ENCODE assay signal across 9 mouse cellular contexts in the genomic region with DNA sequence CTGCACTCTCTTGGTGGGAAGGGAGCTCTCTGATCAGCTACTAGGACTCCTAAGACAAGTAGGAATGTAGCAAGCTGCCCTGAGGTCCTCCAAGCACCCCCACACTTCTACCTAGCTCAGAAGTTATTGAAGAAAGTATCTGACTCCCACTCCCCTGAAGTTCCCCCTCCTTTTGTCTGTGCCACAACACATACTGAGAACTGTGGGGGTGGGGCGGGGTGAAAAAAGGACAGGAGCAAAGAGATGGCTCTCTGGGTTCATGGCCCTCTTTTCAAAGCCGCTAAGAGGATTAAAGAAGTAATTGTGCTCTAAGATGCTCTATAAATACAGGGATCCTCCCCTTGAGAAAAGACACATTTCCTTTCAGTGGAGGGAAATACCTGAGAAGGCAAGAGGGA.
DNase-seq lines count a peak whose midpoint lies in the region; ATAC-seq lines count a peak whose summit lies in the region.
"Had no signal": no experiment of that assay in that cellular context is flagged by ENCODE, and none has a peak within 500 bp of the region (broad histone marks: within the 10 kb centered on the region; RNA-seq: fewer than 3 reads in every experiment).

No protein-coding gene starts in this region.

- no peak overlapping the region for H3K4me3 ChIP-seq in forebrain, embryonic 12.5 days (replicated peaks)
- H3K4me3 ChIP-seq in forebrain, embryonic 11.5 days (ENCODE audit: low read depth, low read length): no peak overlapping the region
- no peak overlapping the region for H3K4me3 ChIP-seq in liver, embryonic 11.5 days (ENCODE audit: low read depth, low read length)
- H3K4me3 ChIP-seq in neural tube, embryonic 14.5 days (ENCODE audit: low read depth, low read length): no peak overlapping the region
- H3K4me3 ChIP-seq: neural tube, embryonic 12.5 days had no signal

- DNase-seq in forebrain, embryonic 11.5 days (ENCODE audit: low spot score): no peak
- DNase-seq in liver: peak; percentile 17
- DNase-seq in liver, embryonic 11.5 days (ENCODE audit: low spot score): no peak
- DNase-seq in induced T-regulatory cell, adult 2 months (ENCODE audit: low read depth): peak; percentile 34
- no peak for DNase-seq in left cerebral cortex, adult 8-10 months (ENCODE audit: low spot score in 2 of 2)
- DNase-seq in spleen, adult 12 weeks (ENCODE audit: low spot score): no peak

- H3K27me3 ChIP-seq in forebrain, embryonic 12.5 days: no peaks in the 10 kb centered on the region
- H3K27me3 ChIP-seq in forebrain, embryonic 11.5 days (ENCODE audit: control insufficient read depth, insufficient read depth, low read length): no peaks in the 10 kb centered on the region
- no peaks in the 10 kb centered on the region for H3K27me3 ChIP-seq in liver, embryonic 11.5 days (replicated peaks; ENCODE audit: control insufficient read depth, insufficient read depth, low read length)
- H3K27me3 ChIP-seq in neural tube, embryonic 14.5 days (ENCODE audit: control insufficient read depth, insufficient read depth, low read length): no peaks in the 10 kb centered on the region
- H3K27me3 ChIP-seq: neural tube, embryonic 12.5 days had no signal

- peak overlapping the region; percentile 36; the same call in 1 of the 2 replicates for H3K27ac ChIP-seq in forebrain, embryonic 12.5 days
- H3K27ac ChIP-seq in forebrain, embryonic 11.5 days (ENCODE audit: low read depth, low read length): no peak overlapping the region
- H3K27ac ChIP-seq in liver, embryonic 11.5 days (ENCODE audit: low read depth, low read length): no peak overlapping the region
- peak overlapping the region; percentile 48; the same call in 1 of the 2 replicates for H3K27ac ChIP-seq in neural tube, embryonic 14.5 days (ENCODE audit: low read depth, low read length)
- H3K27ac ChIP-seq: neural tube, embryonic 12.5 days had no signal

- H3K4me1 ChIP-seq in forebrain, embryonic 12.5 days: peaks cover 27% of the 10 kb centered on the region
- peaks cover 10% of the 10 kb centered on the region; the same call in 1 of the 2 replicates for H3K4me1 ChIP-seq in forebrain, embryonic 11.5 days (replicated peaks; ENCODE audit: control insufficient read depth, insufficient read depth, low read length)
- peaks cover 23% of the 10 kb centered on the region for H3K4me1 ChIP-seq in liver, embryonic 11.5 days (replicated peaks; ENCODE audit: control insufficient read depth, insufficient read depth, low read length)
- H3K4me1 ChIP-seq in neural tube, embryonic 14.5 days (ENCODE audit: control insufficient read depth, insufficient read depth, low read length): 0 out of 2 replicates have a peak, but pooled peaks cover 5% of the 10 kb centered on the region

- H3K9me3 ChIP-seq in forebrain, embryonic 12.5 days: no peaks in the 10 kb centered on the region
- H3K9me3 ChIP-seq in forebrain, embryonic 11.5 days (ENCODE audit: control insufficient read depth, low read length): no peaks in the 10 kb centered on the region
- H3K9me3 ChIP-seq in liver, embryonic 11.5 days (ENCODE audit: control insufficient read depth, low read length): no peaks in the 10 kb centered on the region
- H3K9me3 ChIP-seq in neural tube, embryonic 14.5 days (ENCODE audit: control insufficient read depth, low read length): no peaks in the 10 kb centered on the region
- H3K9me3 ChIP-seq: neural tube, embryonic 12.5 days had no signal

- ATAC-seq in forebrain, embryonic 12.5 days (ENCODE audit: low FRiP score): no peak
- no peak for ATAC-seq in forebrain, embryonic 11.5 days (replicated peaks; ENCODE audit: low FRiP score)
- no peak for ATAC-seq in liver, embryonic 11.5 days (replicated peaks; ENCODE audit: low FRiP score)
- ATAC-seq in neural tube, embryonic 14.5 days (ENCODE audit: low read depth): 0 out of 2 replicates have a peak, but pooled peaks have one; percentile 5

- H3K36me3 ChIP-seq in forebrain, embryonic 12.5 days (replicated peaks): no peaks in the 10 kb centered on the region
- H3K36me3 ChIP-seq in forebrain, embryonic 11.5 days (ENCODE audit: control insufficient read depth, insufficient read depth, low read length): no peaks in the 10 kb centered on the region
- no peaks in the 10 kb centered on the region for H3K36me3 ChIP-seq in liver, embryonic 11.5 days (ENCODE audit: control insufficient read depth, insufficient read depth, low read length)
- no peaks in the 10 kb centered on the region for H3K36me3 ChIP-seq in neural tube, embryonic 14.5 days (ENCODE audit: control insufficient read depth, insufficient read depth, low read length)
- H3K36me3 ChIP-seq: neural tube, embryonic 12.5 days had no signal

- no peak overlapping the region for H3K4me2 ChIP-seq in forebrain, embryonic 12.5 days
- no peak overlapping the region for H3K4me2 ChIP-seq in forebrain, embryonic 11.5 days (ENCODE audit: low read depth, low read length, severe bottlenecking)
- H3K4me2 ChIP-seq in liver, embryonic 11.5 days: no peak overlapping the region
- H3K4me2 ChIP-seq in neural tube, embryonic 14.5 days (ENCODE audit: low read depth, low read length): no peak overlapping the region
- H3K4me2 ChIP-seq: neural tube, embryonic 12.5 days had no signal

- 7% methylated on average over 2 of the region's 2 CpGs for WGBS in forebrain, embryonic 12.5 days
- 9% methylated on average over 2 of the region's 2 CpGs for WGBS in forebrain, embryonic 11.5 days
- 59% methylated on average over 2 of the region's 2 CpGs for WGBS in liver, embryonic 11.5 days
- 30% methylated on average over 2 of the region's 2 CpGs for WGBS in neural tube, embryonic 14.5 days

- H3K9ac ChIP-seq in forebrain, embryonic 12.5 days: no peak overlapping the region
- no peak overlapping the region for H3K9ac ChIP-seq in forebrain, embryonic 11.5 days (ENCODE audit: low read length)
- H3K9ac ChIP-seq in liver, embryonic 11.5 days (ENCODE audit: low read depth, low read length): no peak overlapping the region
- no peak overlapping the region for H3K9ac ChIP-seq in neural tube, embryonic 14.5 days (replicated peaks; ENCODE audit: low read depth, low read length)
- H3K9ac ChIP-seq: neural tube, embryonic 12.5 days had no signal

Comparison
In these comparisons a context has a peak if more than half of its experiments do, and no peak if none do; other contexts are left out.
1. H3K27ac ChIP-seq: peak in forebrain, embryonic 12.5 days (single experiment) and neural tube, embryonic 14.5 days (single experiment); none in forebrain, embryonic 11.5 days (single experiment) and liver, embryonic 11.5 days (single experiment).
2. DNase-seq: peak in liver (single experiment) and induced T-regulatory cell, adult 2 months (single experiment); none in forebrain, embryonic 11.5 days (single experiment), liver, embryonic 11.5 days (single experiment), left cerebral cortex, adult 8-10 months (0 of 2) and spleen, adult 12 weeks (single experiment).